Mouse (Mus musculus) lung, embryonic 16.5 days (tissue): ENCODE data around the gene Olfr221. TPM values are rescaled to one million over a fixed set of nuclear protein-coding genes. Genes with fewer than 3 reads are reported as not detected.

ENCODE experiments used
- ATAC-seq: fragments of 200-750 bp; cut with Nextera tagmentation; 2 replicates; pipeline ENCODE4 v1.8.0; 2017; ENCODE audit warnings: low read depth, mild to moderate bottlenecking, moderate library complexity
- H3K27ac ChIP-seq: fragments of 300-500 bp; sonication (generic); 2 replicates; pipeline ENCODE4 v1.5.1; 2014; ENCODE audit warnings: mild to moderate bottlenecking, control low read depth, low read length
- H3K27me3 ChIP-seq: fragments of 300-500 bp; sonication (generic); 2 replicates; pipeline ENCODE4 v1.6.1; 2014; ENCODE audit warnings: low read depth, low read length, mixed read lengths; ENCODE audit not compliant: control insufficient read depth, insufficient read depth
- H3K36me3 ChIP-seq: fragments of 300-500 bp; sonication (generic); 2 replicates; pipeline ENCODE4 v1.6.1; 2014; ENCODE audit warnings: low read length; ENCODE audit not compliant: control insufficient read depth, insufficient read depth
- H3K4me1 ChIP-seq: fragments of 300-500 bp; sonication (generic); replicated peaks from 2 replicates; pipeline ENCODE4 v1.6.1; 2014; ENCODE audit warnings: low read length, mixed read lengths; ENCODE audit not compliant: control insufficient read depth, insufficient read depth
- H3K4me2 ChIP-seq: fragments of 300-500 bp; sonication (generic); 2 replicates; pipeline ENCODE4 v1.6.1; 2014; ENCODE audit warnings: low read depth, low read length, control low read depth
- H3K4me3 ChIP-seq: fragments of 300-500 bp; sonication (generic); 2 replicates; pipeline ENCODE4 v1.5.1; 2014; ENCODE audit warnings: mild to moderate bottlenecking, low read length, control low read depth
- H3K9ac ChIP-seq: fragments of 300-500 bp; sonication (generic); 2 replicates; pipeline ENCODE4 v1.6.1; 2014; ENCODE audit warnings: low read length, control low read depth
- H3K9me3 ChIP-seq: fragments of 300-500 bp; sonication (generic); 2 replicates; pipeline ENCODE4 v1.6.1; 2016; ENCODE audit warnings: low read length; ENCODE audit not compliant: control insufficient read depth
- WGBS: fragments of 180-500 bp; shearing (Covaris S2); extraction: QIAGEN DNeasy Blood & Tissue Kit; methylation state at CpG from one replicate; pipeline ENCODE4 v1.1.7; 2014; 5-methylcytosine and 5-hydroxymethylcytosine counted together
- polyA plus RNA-seq: library from polyadenylated mRNA; unstranded; fragments of >200 nt; fragmentation: Nextera tagmentation; extraction: Ambion mirVana; gene quantifications from 2 replicates; pipeline ENCODE4 v1.2.1, GENCODE M21; 2015

Olfr221 gene
- polyA plus RNA-seq, 1 experiment from 2014 or later = not detected

DNA sequence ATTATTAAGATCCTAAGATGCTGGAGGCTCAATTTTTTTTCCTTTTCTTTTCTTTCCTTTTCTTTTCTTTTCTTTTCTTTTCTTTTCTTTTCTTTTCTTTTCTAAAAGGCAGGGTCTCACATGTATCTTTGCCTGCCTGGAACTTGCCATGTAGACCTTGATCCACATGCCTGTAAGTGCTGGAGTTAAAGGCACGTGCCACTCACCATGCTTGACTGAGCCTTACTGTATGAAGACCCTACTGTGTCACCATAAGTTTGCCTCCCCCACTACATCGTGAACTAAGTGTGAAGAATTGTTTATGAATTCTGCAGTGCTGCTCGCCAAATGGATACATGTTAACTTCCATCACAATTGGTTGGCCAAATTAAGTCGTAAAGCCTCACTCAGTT lies 21.1 kb downstream of the Olfr221 start:
- Histone ChIP-seq H3K36me3 (no peaks in the 10 kb centered on the region), H3K4me3 (no peak overlapping the region; the same call in 1 of the 2 replicates), H3K9ac (peak overlapping the region; percentile 93), H3K27ac (peak overlapping the region; percentile 99), H3K4me2 (peak overlapping the region; percentile 60), H3K27me3 (no peaks in the 10 kb centered on the region), H3K4me1 (peaks cover 32% of the 10 kb centered on the region), H3K9me3 (no peaks in the 10 kb centered on the region)
- WGBS = 46% methylated on average over 4 of the region's 4 CpGs
- ATAC-seq = no peak

DNA sequence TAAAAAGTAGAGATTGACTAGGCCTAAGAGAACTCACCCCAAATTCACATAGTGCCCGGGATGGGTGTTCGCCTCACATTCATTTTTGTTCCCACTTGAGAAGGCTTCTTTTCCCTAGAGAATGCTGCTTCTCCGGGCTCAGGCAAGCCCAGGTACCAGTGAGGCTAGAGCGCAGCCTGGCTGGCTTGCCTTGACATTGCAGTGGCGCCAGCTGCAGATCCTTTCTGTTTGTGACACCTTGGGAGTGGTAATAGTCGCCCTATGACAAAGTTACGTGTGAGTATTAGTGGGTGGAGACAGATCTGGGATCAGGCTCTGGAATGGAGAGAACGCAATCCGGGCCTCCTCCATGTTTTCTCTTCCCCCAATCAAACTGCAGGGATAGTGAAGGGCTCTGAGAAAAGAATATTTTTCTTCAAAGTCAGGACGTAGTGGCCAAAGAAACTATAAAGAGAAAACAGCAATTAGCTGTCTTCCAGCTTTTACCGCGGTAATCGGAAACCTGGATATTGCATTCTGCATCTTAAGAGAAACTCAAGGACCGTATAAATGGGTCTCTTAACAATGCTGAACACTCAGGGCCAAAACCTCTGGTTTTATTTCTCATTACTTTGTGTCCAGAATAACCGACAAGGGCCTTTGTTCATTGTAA lies 21.6 kb downstream of the Olfr221 start, which contains the start of gene Zfp219:
Gene Zfp219, minus strand, starts transcription at position 248 of the 652 bp plus-strand sequence.
- H3K36me3 ChIP-seq = no peaks in the 10 kb centered on the region

GRCm38 (mm10) chr14:52019590-52020340 lies 22.5 kb downstream of the Olfr221 start:
- under 1% methylated on average over 69 of the region's 74 CpGs for WGBS
- H3K4me3 ChIP-seq = peak overlapping the region; percentile 67
- H3K4me2 ChIP-seq = peak overlapping the region; percentile 60
- H3K27ac ChIP-seq = peak overlapping the region; percentile 99
- no peaks in the 10 kb centered on the region for H3K9me3 ChIP-seq
- H3K9ac ChIP-seq = peak overlapping the region; percentile 93
- H3K36me3 ChIP-seq = no peaks in the 10 kb centered on the region
- peaks cover 42% of the 10 kb centered on the region for H3K4me1 ChIP-seq
- no peaks in the 10 kb centered on the region for H3K27me3 ChIP-seq
- peak; percentile 92 for ATAC-seq

More for the DNA sequence above, 21.6 kb downstream of the Olfr221 start, which contains the start of gene Zfp219:
- Histone ChIP-seq H3K27me3 (no peaks in the 10 kb centered on the region), H3K9ac (peak within 1 kb of the TSS; percentile 93), H3K4me3 (peak within 1 kb of the TSS; percentile 67), H3K9me3 (no peaks in the 10 kb centered on the region), H3K4me2 (peak within 1 kb of the TSS; percentile 60), H3K27ac (peak within 1 kb of the TSS; percentile 99), H3K4me1 (peaks cover 37% of the 10 kb centered on the region)
- 3% methylated on average over 15 of the region's 15 CpGs for WGBS
- ATAC-seq = peak; percentile 60

DNA sequence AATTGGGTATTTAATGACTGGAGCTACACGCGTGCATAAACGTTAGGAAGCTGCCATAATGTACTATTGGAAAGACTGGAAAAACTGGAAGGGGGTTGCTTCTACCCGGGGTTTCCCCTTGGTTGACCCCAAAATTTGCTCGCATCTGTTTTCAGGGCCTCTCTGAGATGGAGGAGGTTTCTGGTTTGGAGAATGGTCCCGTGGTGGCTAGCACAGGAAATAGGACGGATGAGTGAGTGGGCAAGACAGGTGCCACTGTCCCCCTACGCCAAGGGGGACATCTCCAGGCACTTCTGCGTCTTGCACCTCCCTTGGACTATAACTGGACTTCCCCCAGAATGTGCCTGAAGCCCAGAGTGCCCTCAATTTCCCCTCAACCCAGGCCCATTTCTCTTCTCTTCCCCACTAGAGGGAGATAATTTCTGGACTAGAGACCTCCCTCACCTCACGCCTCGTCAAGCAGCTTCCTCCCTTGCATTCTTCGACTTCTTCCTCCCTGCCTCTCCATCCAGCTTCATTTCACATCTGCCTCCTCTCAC lies 23.1 kb downstream of the Olfr221 start:
- Histone ChIP-seq H3K4me3 (peak overlapping the region; percentile 67), H3K4me2 (peak overlapping the region; percentile 60), H3K9me3 (no peaks in the 10 kb centered on the region), H3K4me1 (peaks cover 42% of the 10 kb centered on the region), H3K36me3 (no peaks in the 10 kb centered on the region), H3K27me3 (no peaks in the 10 kb centered on the region), H3K27ac (peak overlapping the region; percentile 99), H3K9ac (peak overlapping the region; percentile 93)
- ATAC-seq = peak; percentile 9
- 22% methylated on average over 12 of the region's 12 CpGs for WGBS

GRCm38 (mm10) chr14:52018248-52019050 lies 23.8 kb downstream of the Olfr221 start:
- Histone ChIP-seq H3K9ac (peak overlapping the region; percentile 93), H3K27ac (no peak overlapping the region; the same call in 1 of the 2 replicates)

GRCm38 (mm10) chr14:52017662-52018061 lies 24.6 kb downstream of the Olfr221 start:
- Histone ChIP-seq H3K4me2 (no peak overlapping the region), H3K27ac (no peak overlapping the region), H3K9me3 (no peaks in the 10 kb centered on the region), H3K27me3 (no peaks in the 10 kb centered on the region), H3K36me3 (no peaks in the 10 kb centered on the region), H3K4me3 (no peak overlapping the region), H3K4me1 (peaks cover 38% of the 10 kb centered on the region), H3K9ac (no peak overlapping the region)
- 75% methylated on average over 4 of the region's 4 CpGs for WGBS
- no peak for ATAC-seq

More at GRCm38 (mm10) chr14:52018248-52019050, 23.8 kb downstream of the Olfr221 start:
- H3K36me3 ChIP-seq = no peaks in the 10 kb centered on the region
- H3K4me1 ChIP-seq = peaks cover 43% of the 10 kb centered on the region
- 81% methylated on average over 15 of the region's 15 CpGs for WGBS
- H3K9me3 ChIP-seq = no peaks in the 10 kb centered on the region
- no peak for ATAC-seq
- H3K4me3 ChIP-seq = peak overlapping the region; percentile 67
- peak overlapping the region; percentile 60 for H3K4me2 ChIP-seq
- H3K27me3 ChIP-seq = no peaks in the 10 kb centered on the region

DNA sequence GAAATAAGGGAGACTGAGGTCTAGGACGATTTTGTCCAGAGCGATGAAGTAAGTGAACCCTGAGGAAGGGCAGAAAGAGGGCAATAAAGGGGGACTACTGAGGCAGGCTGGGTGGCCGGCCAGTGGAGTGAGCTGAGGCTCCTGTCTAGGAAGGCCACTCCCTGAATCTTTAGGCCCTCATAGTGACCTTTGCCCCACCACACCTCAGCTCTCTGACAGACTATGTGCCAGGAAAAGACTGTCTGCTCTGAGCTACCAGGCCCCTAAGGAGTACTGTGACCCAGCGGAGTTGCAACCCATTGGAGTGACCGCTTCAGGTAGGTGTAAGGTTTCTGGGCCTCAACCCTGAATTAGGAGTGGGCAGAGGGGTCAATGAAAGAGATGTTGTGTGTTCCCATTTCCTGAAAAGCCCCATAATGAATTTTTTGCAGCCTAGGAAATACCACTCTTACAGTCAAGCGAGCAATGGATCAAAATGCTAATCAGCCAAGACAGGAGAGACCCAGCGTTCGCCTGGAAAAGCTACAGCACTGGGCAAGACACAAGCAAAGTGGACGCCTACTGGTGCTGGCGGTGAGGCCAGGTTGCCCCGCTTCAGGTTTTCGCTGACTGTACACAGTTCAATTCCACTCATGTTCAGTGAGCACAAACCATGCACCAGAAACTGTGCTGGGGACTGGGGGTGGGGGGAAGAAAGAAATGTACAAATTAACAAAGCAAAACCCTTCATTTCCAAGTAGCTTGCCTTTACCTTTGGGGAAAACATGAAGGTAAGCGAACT lies 25.4 kb downstream of the Olfr221 start:
- peak overlapping the region; percentile 9; the same call in 1 of the 2 replicates for H3K9ac ChIP-seq
- no peak overlapping the region for H3K27ac ChIP-seq
- H3K27me3 ChIP-seq = no peaks in the 10 kb centered on the region
- ATAC-seq = no peak
- no peak overlapping the region for H3K4me2 ChIP-seq
- no peaks in the 10 kb centered on the region for H3K36me3 ChIP-seq
- no peak overlapping the region for H3K4me3 ChIP-seq
- peaks cover 34% of the 10 kb centered on the region for H3K4me1 ChIP-seq
- no peaks in the 10 kb centered on the region for H3K9me3 ChIP-seq
- 86% methylated on average over 13 of the region's 13 CpGs for WGBS

DNA sequence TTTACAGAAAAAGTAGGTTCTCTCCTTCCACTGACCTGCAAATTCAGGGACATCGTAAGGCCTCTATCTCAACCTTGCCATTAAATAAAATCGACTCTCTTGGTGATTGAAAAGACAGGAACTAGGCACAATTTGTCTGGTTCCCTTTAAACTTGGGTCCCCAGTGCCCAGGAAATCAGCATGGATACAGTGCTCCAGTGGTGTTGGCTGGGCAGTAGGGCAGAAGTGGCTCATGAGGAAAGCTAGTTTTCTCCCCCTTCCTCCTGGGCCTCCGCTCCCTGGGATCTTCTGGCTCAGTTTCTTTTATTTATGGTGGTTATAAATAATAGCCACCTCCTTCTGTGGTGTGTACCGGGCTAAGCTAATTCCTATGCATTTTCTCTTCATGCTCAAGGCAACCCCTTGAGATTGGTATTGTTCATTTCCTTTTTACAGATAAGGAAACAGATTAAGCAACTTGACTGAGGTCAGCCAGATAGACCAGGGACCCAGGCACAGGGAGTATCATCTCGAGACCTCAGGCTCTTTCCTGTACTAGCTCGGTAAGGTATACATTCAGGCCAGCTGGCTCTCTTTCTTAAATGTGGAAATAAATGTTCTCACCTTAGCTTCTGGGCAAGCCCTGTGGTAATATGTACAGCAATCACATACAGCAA lies 26.7 kb downstream of the Olfr221 start, which contains the start of gene Tmem253:
Gene Tmem253, plus strand, starts transcription at position 214 of the 656 bp plus-strand sequence.
- Histone ChIP-seq H3K27me3 (no peaks in the 10 kb centered on the region), H3K36me3 (no peaks in the 10 kb centered on the region)
- 23% methylated on average over 6 of the region's 6 CpGs for WGBS

More for the DNA sequence above, 26.7 kb downstream of the Olfr221 start, which contains the start of gene Tmem253:
- peak within 1 kb of the TSS; percentile 69 for H3K4me3 ChIP-seq
- H3K4me1 ChIP-seq = peaks cover 31% of the 10 kb centered on the region
- ATAC-seq = no peak
- peak within 1 kb of the TSS; percentile 83 for H3K9ac ChIP-seq
- H3K9me3 ChIP-seq = no peaks in the 10 kb centered on the region
- H3K27ac ChIP-seq = peak within 1 kb of the TSS; percentile 92
- H3K4me2 ChIP-seq = peak within 1 kb of the TSS; percentile 65
